Mouse (Mus musculus) retina, postnatal 7 days (tissue): ENCODE results near the gene Pitx1.

Source experiments
- DNase-seq: peaks from one replicate; pipeline ENCODE4 v3.0.0-alpha.2; 2012; ENCODE audit warnings: low read depth, low spot score

Pitx1 gene

GRCm38 (mm10) chr13:55830833-55831721, 4.9 kb downstream of the Pitx1 start:
- no peak for DNase-seq

GRCm38 (mm10) chr13:55830081-55830832, 5.7 kb downstream of the Pitx1 start:
- DNase-seq = no peak

- no peak for DNase-seq
These were observed 6.9 kb downstream of the Pitx1 start for GRCm38 (mm10) chr13:55829018-55829655.

GRCm38 (mm10) chr13:55828141-55829017, 7.6 kb downstream of the Pitx1 start:
- DNase-seq = no peak

- DNase-seq = no peak
These were observed 8.3 kb downstream of the Pitx1 start for GRCm38 (mm10) chr13:55827679-55828140.

- no peak for DNase-seq
These were observed 9.0 kb downstream of the Pitx1 start for GRCm38 (mm10) chr13:55826796-55827678.

GRCm38 (mm10) chr13:55826008-55826671, 9.9 kb downstream of the Pitx1 start:
- no peak for DNase-seq

GRCm38 (mm10) chr13:55825245-55825681, 10.7 kb downstream of the Pitx1 start:
- DNase-seq = no peak

- no peak for DNase-seq
These were observed 11.6 kb downstream of the Pitx1 start for GRCm38 (mm10) chr13:55824151-55824945.

GRCm38 (mm10) chr13:55822499-55822898, 13.5 kb downstream of the Pitx1 start:
- no peak for DNase-seq

- no peak for DNase-seq
These were observed 21.2 kb downstream of the Pitx1 start for GRCm38 (mm10) chr13:55814834-55815233.

GRCm38 (mm10) chr13:55813490-55814016, 22.4 kb downstream of the Pitx1 start:
- no peak for DNase-seq

GRCm38 (mm10) chr13:55810947-55811346, 25.0 kb downstream of the Pitx1 start:
- DNase-seq = no peak

GRCm38 (mm10) chr13:55809707-55810106, 26.3 kb downstream of the Pitx1 start:
- no peak for DNase-seq

GRCm38 (mm10) chr13:55809041-55809623, 26.9 kb downstream of the Pitx1 start:
- no peak for DNase-seq

GRCm38 (mm10) chr13:55803973-55804372, 32.0 kb downstream of the Pitx1 start:
- no peak for DNase-seq

GRCm38 (mm10) chr13:55801246-55801645, 34.7 kb downstream of the Pitx1 start:
- DNase-seq = no peak

- DNase-seq = no peak
These were observed 49.9 kb downstream of the Pitx1 start for GRCm38 (mm10) chr13:55786120-55786519.
